Mouse (Mus musculus) G1E (cell line): ENCODE data around the gene Spata22.

ENCODE experiments used
- CTCF ChIP-seq: IDR thresholded peaks from 2 replicates; pipeline ENCODE4 v1.5.1; 2012; ENCODE audit warnings: low read depth, low read length, inconsistent platforms, mixed read lengths
- GATA1 ChIP-seq: IDR thresholded peaks from 2 replicates; pipeline ENCODE4 v1.6.1; 2012; ENCODE audit warnings: borderline replicate concordance, low read length, inconsistent platforms, mixed read lengths
- GATA2 ChIP-seq: IDR thresholded peaks from 2 replicates; pipeline ENCODE4 v1.6.1; 2012; ENCODE audit warnings: low read depth, low read length, inconsistent platforms, borderline replicate concordance
- POLR2AphosphoS5 ChIP-seq: IDR thresholded peaks from 2 replicates; pipeline ENCODE4 v1.6.1; 2012; ENCODE audit warnings: low read depth, low read length, inconsistent platforms; ENCODE audit not compliant: insufficient replicate concordance
- TAL1 ChIP-seq: conservative IDR thresholded peaks from 2 replicates; pipeline ENCODE4 v1.6.1; 2012; ENCODE audit warnings: low read depth, low read length, inconsistent platforms, mixed read lengths

DNA sequence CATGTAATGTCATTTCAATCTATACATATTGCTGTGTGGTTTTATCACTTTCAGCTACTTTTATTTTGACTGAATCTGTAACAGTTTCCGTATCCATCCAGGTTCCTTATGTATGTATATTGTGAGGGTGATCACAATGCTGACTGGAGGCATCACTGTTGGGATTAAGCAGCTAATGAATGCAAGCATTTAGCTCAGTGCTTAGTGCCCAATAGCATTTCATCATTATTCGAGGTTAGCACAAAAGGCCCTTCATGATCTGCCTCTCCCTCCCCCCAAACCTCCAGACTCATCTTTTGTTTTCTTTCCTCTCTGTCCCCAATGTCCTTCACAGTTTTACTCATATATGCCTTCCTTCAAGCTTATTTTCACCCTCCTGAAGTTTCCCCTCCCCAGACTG, 26.4 kb upstream of the Spata22 start:
- TF ChIP-seq GATA1 = no peak
- TF ChIP-seq CTCF = no peak
- no peak for TF ChIP-seq TAL1
- no peak for TF ChIP-seq POLR2AphosphoS5
- no peak for TF ChIP-seq GATA2
